Mouse (Mus musculus) liver, postnatal 0 days (tissue): ENCODE results near the gene Gm49661.

Experiments used
- CTCF ChIP-seq: sonication (generic); IDR thresholded peaks from 2 replicates; pipeline ENCODE4 v1.5.1; 2016; ENCODE audit warnings: antibody characterized with exemption, low read depth
- EP300 ChIP-seq: IDR thresholded peaks from 2 replicates; pipeline ENCODE4 v1.6.1; 2016; ENCODE audit warnings: antibody characterized with exemption, low read depth, mild to moderate bottlenecking

- TF ChIP-seq CTCF (peak; percentile 100), EP300 (no peak; the same call in 1 of the 2 replicates)
Measured at GRCm38 (mm10) chr8:84990349-84990748, 21.1 kb upstream of the Gm49661 start, which contains the start of gene Hook2.
